Mouse (Mus musculus) adrenal gland, adult (tissue): ENCODE results near the gene Cntnap2.

Source experiments
- DNase-seq, 2 experiments: peaks; one replicate each; pipeline ENCODE4 v3.0.0; 2022 to 2023; ENCODE audit warnings: low spot score in 1 of 2; ENCODE audit not compliant: inconsistent age in 2 of 2

The Cntnap2 gene

GRCm38 (mm10) chr6:47337300-47337699 is 2278.1 kb downstream of the Cntnap2 start:
- no peak for DNase-seq

- DNase-seq, result peak; percentile 66 to 80
These were observed 2279.0 kb downstream of the Cntnap2 start for GRCm38 (mm10) chr6:47338113-47338512.

GRCm38 (mm10) chr6:47340813-47341502 is 2281.8 kb downstream of the Cntnap2 start:
- DNase-seq, result no peak

GRCm38 (mm10) chr6:47341503-47341884 is 2282.3 kb downstream of the Cntnap2 start:
- DNase-seq, result no peak

- DNase-seq, result no peak
These were observed 2284.1 kb downstream of the Cntnap2 start for GRCm38 (mm10) chr6:47343245-47343644.

- DNase-seq, result peak; percentile 28 to 44
These were observed 2285.5 kb downstream of the Cntnap2 start for GRCm38 (mm10) chr6:47344696-47345095.

- DNase-seq, result no peak
These were observed 2291.0 kb downstream of the Cntnap2 start for GRCm38 (mm10) chr6:47350100-47350690.
